Mouse (Mus musculus): ENCODE data around the gene Ift122. TPM values are rescaled to one million over a fixed set of nuclear protein-coding genes. Genes with fewer than 3 reads are reported as not detected.

The Ift122 gene
- polyA plus RNA-seq, 1 experiment from 2014 or later: 2.9 TPM

GRCm38 (mm10) chr6:115975606-115976005 lies 122.3 kb downstream of the Ift122 start:
- H3K4me2 ChIP-seq: no peak overlapping the region
- 72% methylated on average over 8 of the region's 8 CpGs for WGBS (ENCODE audit: insufficient replicate concordance)

More at GRCm38 (mm10) chr6:115975606-115976005, 122.3 kb downstream of the Ift122 start:
- H3K27me3 ChIP-seq: no peaks in the 10 kb centered on the region
- H3K36me3 ChIP-seq: no peaks in the 10 kb centered on the region
- no peak for DNase-seq
- ATAC-seq (ENCODE audit: low read depth): no peak
- H3K27ac ChIP-seq: no peak overlapping the region
- no peak overlapping the region for H3K4me3 ChIP-seq (replicated peaks)
- peaks cover 37% of the 10 kb centered on the region for H3K4me1 ChIP-seq (replicated peaks)
- H3K9ac ChIP-seq: no peak overlapping the region
- H3K9me3 ChIP-seq (replicated peaks): no peaks in the 10 kb centered on the region

Other genes starting within 250 kb of the Ift122 start
- gene Raf1, start 176.8 kb upstream of the Ift122 start, polyA plus RNA-seq (2015; fragmentation: Nextera tagmentation; extraction: Ambion mirVana): 32.8 and 38.3 TPM in 2 replicates
- gene Tmem40, start 91.1 kb upstream of the Ift122 start, polyA plus RNA-seq (2015; fragmentation: Nextera tagmentation; extraction: Ambion mirVana): 28.3 and 29.9 TPM in 2 replicates
- 3.3 and 4.3 TPM in 2 replicates for gene Cand2, start 78.9 kb upstream of the Ift122 start, polyA plus RNA-seq (2015; fragmentation: Nextera tagmentation; extraction: Ambion mirVana)
- gene Rpl32, start 44.7 kb upstream of the Ift122 start, polyA plus RNA-seq (2015; fragmentation: Nextera tagmentation; extraction: Ambion mirVana): 1,700 and 1,736 TPM in 2 replicates
- gene Efcab12, start 15.1 kb upstream of the Ift122 start, polyA plus RNA-seq (2015; fragmentation: Nextera tagmentation; extraction: Ambion mirVana): 0.15 and 0.16 TPM in 2 replicates
- gene Mbd4, start 99 bp upstream of the Ift122 start, polyA plus RNA-seq (2015; fragmentation: Nextera tagmentation; extraction: Ambion mirVana): 9.9 and 12.1 TPM in 2 replicates
- not detected in 2 replicates for gene Rho, start 78.3 kb downstream of the Ift122 start, polyA plus RNA-seq (2015; fragmentation: Nextera tagmentation; extraction: Ambion mirVana)
- not detected in 2 replicates for gene H1foo, start 91.5 kb downstream of the Ift122 start, polyA plus RNA-seq (2015; fragmentation: Nextera tagmentation; extraction: Ambion mirVana)
- gene Plxnd1, start 141.5 kb downstream of the Ift122 start, polyA plus RNA-seq (2015; fragmentation: Nextera tagmentation; extraction: Ambion mirVana): 6.7 and 6.8 TPM in 2 replicates

All from liver, embryonic 13.5 days (tissue).